Mouse (Mus musculus) kidney, adult 2 months (tissue): ENCODE data around the gene Maml3.

Experiments used
- CTCF ChIP-seq: fragments of 200-500 bp; conservative IDR thresholded peaks from 2 replicates; pipeline ENCODE4 v1.5.1; 2011; ENCODE audit warnings: low read depth, mild to moderate bottlenecking, control low read depth, low read length, moderate library complexity, mixed read lengths; ENCODE audit not compliant: insufficient read depth, insufficient read length
- POLR2A ChIP-seq: fragments of 200-500 bp; IDR thresholded peaks from one replicate; pipeline ENCODE4 v1.6.1; 2011; ENCODE audit warnings: low read depth, low read length, control low read depth

DNA sequence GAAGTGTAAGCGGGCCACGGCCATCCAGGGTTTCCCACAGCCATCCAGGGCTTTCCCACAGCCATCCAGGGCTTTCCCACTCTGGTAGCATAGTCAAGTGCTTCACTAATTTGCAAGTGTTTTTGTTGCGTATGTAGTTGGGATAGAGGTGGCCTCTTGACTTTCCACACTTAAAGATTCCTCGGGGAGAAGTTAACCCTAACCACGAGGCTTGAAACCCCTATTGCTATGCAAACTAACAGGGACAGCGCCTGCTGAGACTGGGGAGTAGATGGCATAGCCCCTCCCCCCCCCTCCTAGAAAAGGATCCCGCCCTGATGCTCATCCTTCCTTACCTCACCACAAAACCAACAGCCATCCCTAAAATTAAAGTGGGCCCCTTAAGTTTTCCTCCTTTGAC lies 82.4 kb downstream of the Maml3 start:
- TF ChIP-seq POLR2A: no peak
- TF ChIP-seq CTCF: no peak
